Mouse (Mus musculus) c-Kit-positive CD71-positive TER-119-negative erythroid progenitor cells, embryonic 14.5 days (primary cell): ENCODE measurements around the gene Vps13d.

Source experiments
- DNase-seq: peaks from one replicate; pipeline ENCODE4 v3.0.0-alpha.2; 2013; ENCODE audit warnings: low read depth

The Vps13d gene

GRCm38 (mm10) chr4:145034506-145035243 is 160.1 kb downstream of the Vps13d start:
- DNase-seq = peak; percentile 76

- peak; percentile 88 for DNase-seq
Observed at GRCm38 (mm10) chr4:145033392-145033791, 161.4 kb downstream of the Vps13d start.

GRCm38 (mm10) chr4:145032637-145033036 is 162.2 kb downstream of the Vps13d start:
- DNase-seq = no peak

- no peak for DNase-seq
Observed at GRCm38 (mm10) chr4:145031510-145031909, 163.3 kb downstream of the Vps13d start.

GRCm38 (mm10) chr4:145026449-145026851 is 168.4 kb downstream of the Vps13d start:
- DNase-seq = no peak

GRCm38 (mm10) chr4:145025409-145025762 is 169.4 kb downstream of the Vps13d start:
- DNase-seq = no peak

GRCm38 (mm10) chr4:145024694-145025408 is 170.0 kb downstream of the Vps13d start:
- DNase-seq = no peak

- DNase-seq = no peak
Observed at GRCm38 (mm10) chr4:145023911-145024310, 170.9 kb downstream of the Vps13d start.

GRCm38 (mm10) chr4:145022815-145023214 is 172.0 kb downstream of the Vps13d start:
- DNase-seq = no peak

- DNase-seq = no peak
Observed at GRCm38 (mm10) chr4:145022211-145022610, 172.6 kb downstream of the Vps13d start.

GRCm38 (mm10) chr4:145020383-145020782 is 174.4 kb downstream of the Vps13d start:
- no peak for DNase-seq

GRCm38 (mm10) chr4:145019121-145019714 is 175.6 kb downstream of the Vps13d start:
- DNase-seq = no peak

- no peak for DNase-seq
Observed at GRCm38 (mm10) chr4:145017745-145018144, 177.1 kb downstream of the Vps13d start.

GRCm38 (mm10) chr4:145016669-145017068 is 178.1 kb downstream of the Vps13d start:
- DNase-seq = no peak

GRCm38 (mm10) chr4:145014632-145014960 is 180.2 kb downstream of the Vps13d start:
- DNase-seq = no peak

GRCm38 (mm10) chr4:145013760-145014631 is 180.8 kb downstream of the Vps13d start:
- DNase-seq = no peak

- DNase-seq = no peak
Observed at GRCm38 (mm10) chr4:145013187-145013586, 181.6 kb downstream of the Vps13d start.

GRCm38 (mm10) chr4:145011156-145011555 is 183.6 kb downstream of the Vps13d start:
- DNase-seq = no peak

- no peak for DNase-seq
Observed at GRCm38 (mm10) chr4:145009934-145010333, 184.9 kb downstream of the Vps13d start.

- DNase-seq = no peak
Observed at GRCm38 (mm10) chr4:145009437-145009836, 185.4 kb downstream of the Vps13d start.

GRCm38 (mm10) chr4:145005943-145006545 is 188.8 kb downstream of the Vps13d start:
- no peak for DNase-seq

GRCm38 (mm10) chr4:145004176-145004575 is 190.6 kb downstream of the Vps13d start:
- DNase-seq = no peak
